In the genomic region with DNA sequence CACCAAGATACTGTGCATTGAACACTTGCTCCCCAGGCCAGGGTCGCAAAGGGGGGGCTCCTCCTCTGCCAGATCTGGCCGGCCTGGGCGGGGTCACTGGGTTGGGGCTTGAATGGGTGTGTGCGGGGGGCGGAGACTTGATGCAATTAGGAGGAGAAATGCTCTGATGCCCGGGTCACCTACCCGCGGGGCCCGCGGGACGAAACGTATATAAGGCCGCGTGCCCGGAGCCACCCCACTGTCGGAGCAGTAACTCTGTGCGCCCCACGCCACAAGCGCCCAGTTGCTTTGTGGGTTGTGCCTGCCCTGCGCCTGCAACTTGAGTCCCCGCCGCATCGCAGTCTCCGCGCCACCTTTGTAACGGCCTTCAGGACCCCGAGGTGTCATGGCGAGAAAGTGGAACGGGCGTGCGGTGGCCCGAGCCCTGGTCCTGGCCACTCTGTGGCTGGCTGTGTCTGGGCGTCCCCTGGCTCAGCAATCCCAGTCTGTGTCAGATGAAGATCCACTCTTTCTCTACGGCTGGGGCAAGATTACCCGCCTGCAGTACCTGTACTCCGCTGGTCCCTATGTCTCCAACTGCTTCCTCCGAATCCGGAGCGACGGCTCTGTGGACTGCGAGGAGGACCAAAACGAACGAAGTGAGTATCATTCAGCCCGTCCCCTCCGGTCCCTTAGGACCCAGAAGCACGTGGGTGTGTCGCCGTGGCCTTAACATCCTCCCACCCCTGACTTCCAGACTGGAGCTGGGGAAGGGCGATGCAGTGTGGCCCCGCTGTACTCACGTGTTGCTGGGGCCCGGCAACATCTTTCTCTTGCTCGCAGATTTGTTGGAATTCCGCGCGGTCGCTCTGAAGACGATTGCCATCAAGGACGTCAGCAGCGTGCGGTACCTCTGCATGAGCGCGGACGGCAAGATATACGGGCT, we compare ENCODE assay signal across 9 mouse cellular contexts. TPM values are rescaled to one million over a fixed set of nuclear protein-coding genes. Genes with fewer than 3 reads are reported as not detected.
DNase-seq lines count a peak whose midpoint lies in the region; ATAC-seq lines count a peak whose summit lies in the region.
"Had no signal": no experiment of that assay in that cellular context is flagged by ENCODE, and none has a peak within 500 bp of the region (broad histone marks: within the 10 kb centered on the region; RNA-seq: fewer than 3 reads in every experiment).

Gene Fgf15 (plus strand): TSS at position 238 of the 925 bp plus-strand sequence.

- no peaks in the 10 kb centered on the region for H3K9me3 ChIP-seq in heart, embryonic 13.5 days
- H3K9me3 ChIP-seq in forebrain, embryonic 14.5 days (replicated peaks; ENCODE audit: control insufficient read depth, low read length) = no peaks in the 10 kb centered on the region
- H3K9me3 ChIP-seq in limb, embryonic 13.5 days = no peaks in the 10 kb centered on the region
- no peaks in the 10 kb centered on the region for H3K9me3 ChIP-seq in neural tube, embryonic 15.5 days (replicated peaks)

- under 1% methylated on average over 65 of the region's 65 CpGs for WGBS in heart, embryonic 13.5 days
- WGBS in forebrain, embryonic 14.5 days = under 1% methylated on average over 64 of the region's 65 CpGs
- WGBS in limb, embryonic 13.5 days = under 1% methylated on average over 64 of the region's 65 CpGs
- under 1% methylated on average over 65 of the region's 65 CpGs for WGBS in neural tube, embryonic 15.5 days

- DNase-seq in heart, adult 8-10 months (ENCODE audit: low spot score) = no peak
- DNase-seq in MN1 (ENCODE audit: low spot score) = peak; percentile 45
- peak; percentile 56 for DNase-seq in forebrain, embryonic 14.5 days (ENCODE audit: low spot score)
- no peak for DNase-seq in adrenal gland, adult 8-10 months
- DNase-seq in layer of hippocampus, postnatal 14 days (ENCODE audit: low spot score in 2 of 2) = no peak

- peak within 1 kb of the TSS; percentile 58 for H3K4me3 ChIP-seq in heart, embryonic 13.5 days
- H3K4me3 ChIP-seq in forebrain, embryonic 14.5 days (ENCODE audit: low read depth, low read length) = peak within 1 kb of the TSS; percentile 41
- H3K4me3 ChIP-seq in limb, embryonic 13.5 days = peak within 1 kb of the TSS; percentile 48
- peak within 1 kb of the TSS; percentile 43 for H3K4me3 ChIP-seq in neural tube, embryonic 15.5 days (replicated peaks)

- peak within 1 kb of the TSS; percentile 94 for H3K4me2 ChIP-seq in heart, embryonic 13.5 days
- peak within 1 kb of the TSS; percentile 92 for H3K4me2 ChIP-seq in forebrain, embryonic 14.5 days (ENCODE audit: low read length)
- H3K4me2 ChIP-seq in limb, embryonic 13.5 days (replicated peaks) = peak within 1 kb of the TSS; percentile 91
- H3K4me2 ChIP-seq in neural tube, embryonic 15.5 days = peak within 1 kb of the TSS; percentile 93

- peaks cover 28% of the 10 kb centered on the region for H3K4me1 ChIP-seq in heart, embryonic 13.5 days
- H3K4me1 ChIP-seq in forebrain, embryonic 14.5 days (ENCODE audit: control insufficient read depth, insufficient read depth, low read length) = peaks cover 22% of the 10 kb centered on the region
- H3K4me1 ChIP-seq in limb, embryonic 13.5 days = peaks cover 28% of the 10 kb centered on the region
- peaks cover 32% of the 10 kb centered on the region for H3K4me1 ChIP-seq in neural tube, embryonic 15.5 days

- no peak for ATAC-seq in heart, embryonic 13.5 days (ENCODE audit: extremely low read depth, insufficient number of reproducible peaks, low FRiP score, low TSS enrichment)
- ATAC-seq in forebrain, embryonic 14.5 days = peak; percentile 15
- ATAC-seq in limb, embryonic 13.5 days (ENCODE audit: low FRiP score, low read depth) = peak; percentile 16; the same call in 1 of the 2 replicates
- peak; percentile 38 for ATAC-seq in neural tube, embryonic 15.5 days (ENCODE audit: low FRiP score)

- H3K27ac ChIP-seq in heart, embryonic 13.5 days (replicated peaks) = no peak within 1 kb of the TSS
- H3K27ac ChIP-seq in forebrain, embryonic 14.5 days (ENCODE audit: low read depth, low read length) = peak within 1 kb of the TSS; percentile 65; the same call in 1 of the 2 replicates
- H3K27ac ChIP-seq in limb, embryonic 13.5 days = no peak within 1 kb of the TSS
- peak within 1 kb of the TSS; percentile 35 for H3K27ac ChIP-seq in neural tube, embryonic 15.5 days (replicated peaks)

- no peaks in the 10 kb centered on the region for H3K36me3 ChIP-seq in heart, embryonic 13.5 days
- H3K36me3 ChIP-seq in forebrain, embryonic 14.5 days (ENCODE audit: control insufficient read depth, insufficient read depth, low read length) = no peaks in the 10 kb centered on the region
- no peaks in the 10 kb centered on the region for H3K36me3 ChIP-seq in limb, embryonic 13.5 days
- H3K36me3 ChIP-seq in neural tube, embryonic 15.5 days = no peaks in the 10 kb centered on the region

- peaks cover 95% of the 10 kb centered on the region for H3K27me3 ChIP-seq in heart, embryonic 13.5 days (replicated peaks)
- peaks cover 12% of the 10 kb centered on the region; the same call in 1 of the 2 replicates for H3K27me3 ChIP-seq in forebrain, embryonic 14.5 days (replicated peaks; ENCODE audit: control insufficient read depth, insufficient read depth, low read length)
- H3K27me3 ChIP-seq in limb, embryonic 13.5 days = peaks cover 75% of the 10 kb centered on the region
- peaks cover 42% of the 10 kb centered on the region for H3K27me3 ChIP-seq in neural tube, embryonic 15.5 days (replicated peaks)

- peak within 1 kb of the TSS; percentile 77 for H3K9ac ChIP-seq in heart, embryonic 13.5 days
- H3K9ac ChIP-seq in forebrain, embryonic 14.5 days (ENCODE audit: low read length) = peak within 1 kb of the TSS; percentile 59
- peak within 1 kb of the TSS; percentile 63 for H3K9ac ChIP-seq in limb, embryonic 13.5 days
- H3K9ac ChIP-seq in neural tube, embryonic 15.5 days (replicated peaks) = peak within 1 kb of the TSS; percentile 43

RNA-seq across cellular contexts. Expression of gene Fgf15, which starts in this region (rescaled TPM):
- 0.11 TPM in 1 of 2 replicates, not detected in the other for polyA plus RNA-seq in heart, embryonic 13.5 days (2015; fragmentation: Nextera tagmentation; extraction: Ambion mirVana)
- total RNA-seq in heart, adult 8-10 months (2022) = not detected
- polyA plus RNA-seq in forebrain, embryonic 14.5 days (2014; fragmentation: Nextera tagmentation; extraction: Ambion mirVana) = 28.1 and 36.3 TPM in 2 replicates
- 0.22 and 0.31 TPM in 2 replicates for polyA plus RNA-seq in limb, embryonic 13.5 days (2015; fragmentation: Nextera tagmentation; extraction: Ambion mirVana)
- polyA plus RNA-seq in neural tube, embryonic 15.5 days (2015; fragmentation: Nextera tagmentation; extraction: Ambion mirVana) = 5.4 and 7.8 TPM in 2 replicates
- total RNA-seq in adrenal gland, adult 8-10 months (2022) = under 1 TPM in 3 of 4 experiments, not detected in 1; 0.31 to 0.46 (median 0.32) TPM
- not detected for total RNA-seq in layer of hippocampus, postnatal 14 days (2021)
- total RNA-seq: neutrophil, adult 5-6 weeks had no signal

Comparison
In these comparisons a context has a peak if more than half of its experiments do, and no peak if none do; other contexts are left out.
1. Peak in ATAC-seq, H3K4me3 ChIP-seq, H3K9ac ChIP-seq and H3K4me2 ChIP-seq in limb, embryonic 13.5 days; RNA of the gene not detected or under 1 TPM.
2. H3K27ac ChIP-seq: peak in forebrain, embryonic 14.5 days (single experiment) and neural tube, embryonic 15.5 days (single experiment); none in heart, embryonic 13.5 days (single experiment) and limb, embryonic 13.5 days (single experiment).
3. DNase-seq: peak in MN1 (single experiment) and forebrain, embryonic 14.5 days (single experiment); none in heart, adult 8-10 months (single experiment), adrenal gland, adult 8-10 months (single experiment) and layer of hippocampus, postnatal 14 days (0 of 2).
4. Peak in every context shown above with its lines, with median percentiles within 50 percentile points of each other: H3K4me2 ChIP-seq, H3K4me3 ChIP-seq and H3K9ac ChIP-seq.